Comparison of ENCODE assay signal across 8 mouse cellular contexts in the genomic region with DNA sequence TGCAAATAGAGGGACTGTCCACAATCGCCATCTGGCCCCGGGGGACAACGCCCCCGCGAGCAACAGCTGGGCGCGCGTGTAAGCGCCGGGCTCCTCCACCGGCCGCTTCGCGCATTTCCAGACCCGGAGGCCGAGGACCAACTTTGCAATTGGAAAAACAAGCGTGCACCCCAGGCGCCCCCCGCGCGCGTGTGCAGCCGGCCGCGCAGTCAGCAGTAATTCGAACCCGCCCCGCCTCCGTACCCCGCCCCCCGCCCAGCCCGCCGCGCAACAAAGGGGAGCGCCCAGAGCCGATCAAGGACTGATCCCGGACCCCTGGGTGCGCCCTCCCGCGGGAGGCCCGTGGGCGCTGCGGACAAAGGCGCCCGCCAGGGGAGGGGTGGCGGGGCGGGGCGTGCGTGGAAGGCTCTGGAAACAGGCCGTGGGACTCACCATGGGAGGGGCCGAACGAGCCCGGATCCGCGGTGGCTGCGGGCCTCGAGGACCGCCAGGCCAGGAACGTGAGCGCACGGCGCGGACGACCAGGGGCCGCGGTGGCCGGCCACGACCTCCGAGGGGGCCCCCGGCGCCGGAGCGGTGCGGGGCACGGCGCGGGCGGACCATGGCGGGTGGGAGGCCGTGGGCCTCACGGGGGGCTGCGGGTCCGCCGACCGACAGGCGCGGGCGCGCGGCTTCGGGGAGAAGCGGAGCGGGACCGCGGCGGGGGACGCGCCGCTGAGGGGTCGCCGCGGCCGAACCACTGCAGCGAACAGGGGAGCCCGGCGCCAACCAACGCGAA. TPM values are rescaled to one million over a fixed set of nuclear protein-coding genes. Genes with fewer than 3 reads are reported as not detected.
DNase-seq lines count a peak whose midpoint lies in the region; ATAC-seq and TF ChIP-seq lines count a peak whose summit lies in the region.

No protein-coding gene starts in this region.

- H3K4me3 ChIP-seq in C2C12 (ENCODE audit: insufficient read depth, poor library complexity, severe bottlenecking), result peak overlapping the region; percentile 78
- H3K4me3 ChIP-seq in heart, embryonic 10.5 days, result peak overlapping the region; percentile 89
- H3K4me3 ChIP-seq in kidney, embryonic 16.5 days (ENCODE audit: low read length), result peak overlapping the region; percentile 71

- peak overlapping the region; percentile 97 for H3K27ac ChIP-seq in heart, embryonic 10.5 days
- peak overlapping the region; percentile 100 for H3K27ac ChIP-seq in kidney, embryonic 16.5 days (ENCODE audit: low read length)

- H3K4me2 ChIP-seq in kidney, embryonic 16.5 days (replicated peaks; ENCODE audit: low read depth, low read length), result peak overlapping the region; percentile 91

- peak overlapping the region; percentile 100 for H3K9ac ChIP-seq in kidney, embryonic 16.5 days (replicated peaks; ENCODE audit: low read length)

- H3K36me3 ChIP-seq in C2C12 (ENCODE audit: control insufficient read depth, insufficient read depth), result peaks cover 16% of the 10 kb centered on the region
- H3K36me3 ChIP-seq in heart, embryonic 10.5 days, result peaks cover 29% of the 10 kb centered on the region
- peaks cover 13% of the 10 kb centered on the region for H3K36me3 ChIP-seq in kidney, embryonic 16.5 days (ENCODE audit: insufficient read depth, low read length)

- peaks cover 35% of the 10 kb centered on the region for H3K79me3 ChIP-seq in C2C12 (ENCODE audit: low read depth)

- H3K4me1 ChIP-seq in heart, embryonic 10.5 days, result peaks cover 67% of the 10 kb centered on the region
- peaks cover 47% of the 10 kb centered on the region for H3K4me1 ChIP-seq in kidney, embryonic 16.5 days (ENCODE audit: insufficient read depth, low read length)

- peaks cover 47% of the 10 kb centered on the region for H3K79me2 ChIP-seq in C2C12 (ENCODE audit: control insufficient read depth, insufficient read depth)

- no peak for TF ChIP-seq CTCF in C2C12 (IDR thresholded peaks at IDR 0.05; ENCODE audit: control insufficient read depth, insufficient read depth, insufficient read length)

- H3K27me3 ChIP-seq in C2C12 (ENCODE audit: control insufficient read depth, insufficient read depth, insufficient read length), result no peaks in the 10 kb centered on the region
- H3K27me3 ChIP-seq in heart, embryonic 10.5 days (ENCODE audit: insufficient read depth, poor library complexity, severe bottlenecking), result no peaks in the 10 kb centered on the region
- H3K27me3 ChIP-seq in kidney, embryonic 16.5 days (ENCODE audit: insufficient read depth, low read length), result no peaks in the 10 kb centered on the region

- H3ac ChIP-seq in C2C12 (ENCODE audit: control insufficient read depth, insufficient read length, low read depth), result peak overlapping the region; percentile 87

- DNase-seq in adipocyte (ENCODE audit: low spot score), result peak; percentile 37
- DNase-seq in embryo, embryonic 11.5 days (ENCODE audit: low read depth, low spot score), result peak; percentile 54
- DNase-seq in heart, embryonic 10.5 days (ENCODE audit: low spot score), result peak; percentile 88
- DNase-seq in lung, postnatal 25 days (ENCODE audit: low spot score), result peak; percentile 68
- peak; percentile 64 for DNase-seq in right cerebral cortex, postnatal 25 days
- no peak for DNase-seq in c-Kit-positive CD71-positive TER-119-positive erythroid progenitor cells, embryonic 14.5 days (ENCODE audit: low spot score)

- under 1% methylated on average over 100 of the region's 108 CpGs for WGBS in heart, embryonic 10.5 days
- under 1% methylated on average over 68 of the region's 108 CpGs for WGBS in kidney, embryonic 16.5 days

- H3K9me3 ChIP-seq in heart, embryonic 10.5 days, result no peaks in the 10 kb centered on the region
- no peaks in the 10 kb centered on the region for H3K9me3 ChIP-seq in kidney, embryonic 16.5 days (ENCODE audit: low read length)

- peak; percentile 69 for ATAC-seq in kidney, embryonic 16.5 days (ENCODE audit: low FRiP score, low TSS enrichment)

TF ChIP-seq in C2C12, 6 proteins besides CTCF, POLR2A, EP300 and RAD21:
- TF ChIP-seq USF1 (IDR thresholded peaks at IDR 0.05; ENCODE audit: low read depth) (no peak), MYOG (IDR thresholded peaks at IDR 0.05; ENCODE audit: control insufficient read depth, extremely low read depth, insufficient read length) (no peak), CEBPB (IDR thresholded peaks at IDR 0.05; ENCODE audit: low read depth) (no peak), MYOD1 (IDR thresholded peaks at IDR 0.05; ENCODE audit: control insufficient read depth, insufficient read length, low read depth) (no peak), MAX (IDR thresholded peaks at IDR 0.05) (no peak), FOSL1 (IDR thresholded peaks at IDR 0.05; ENCODE audit: insufficient read depth, low read length, poor library complexity, severe bottlenecking) (no peak)

RNA-seq across cellular contexts. Expression of gene Ptov1, which starts 0.5 kb away (rescaled TPM):
- 221 TPM for polyA plus RNA-seq in C2C12 (2012; fragmentation: generic; extraction: Trizol)
- 258 and 316 TPM in 2 replicates for polyA plus RNA-seq in heart, embryonic 10.5 days (2016; fragmentation: Nextera tagmentation; extraction: Ambion mirVana)
- polyA plus RNA-seq in kidney, embryonic 16.5 days (2015; fragmentation: Nextera tagmentation; extraction: Ambion mirVana), result 371 and 404 TPM in 2 replicates

RNA-seq across cellular contexts. Expression of gene Pnkp, which starts 12.2 kb away (rescaled TPM):
- polyA plus RNA-seq in C2C12 (2012; fragmentation: generic; extraction: Trizol), result 32.0 TPM
- polyA plus RNA-seq in heart, embryonic 10.5 days (2016; fragmentation: Nextera tagmentation; extraction: Ambion mirVana), result 28.5 and 29.7 TPM in 2 replicates
- 38.7 and 40.4 TPM in 2 replicates for polyA plus RNA-seq in kidney, embryonic 16.5 days (2015; fragmentation: Nextera tagmentation; extraction: Ambion mirVana)

RNA-seq across cellular contexts. Expression of gene Tbc1d17, which starts 20.2 kb away (rescaled TPM):
- 38.4 TPM for polyA plus RNA-seq in C2C12 (2012; fragmentation: generic; extraction: Trizol)
- polyA plus RNA-seq in heart, embryonic 10.5 days (2016; fragmentation: Nextera tagmentation; extraction: Ambion mirVana), result 56.9 and 67.3 TPM in 2 replicates
- polyA plus RNA-seq in kidney, embryonic 16.5 days (2015; fragmentation: Nextera tagmentation; extraction: Ambion mirVana), result 93.9 and 94.9 TPM in 2 replicates

RNA-seq across cellular contexts. Expression of gene Akt1s1, which starts 20.3 kb away (rescaled TPM):
- polyA plus RNA-seq in C2C12 (2012; fragmentation: generic; extraction: Trizol), result 208 TPM
- polyA plus RNA-seq in heart, embryonic 10.5 days (2016; fragmentation: Nextera tagmentation; extraction: Ambion mirVana), result 102 and 103 TPM in 2 replicates
- 117 and 126 TPM in 2 replicates for polyA plus RNA-seq in kidney, embryonic 16.5 days (2015; fragmentation: Nextera tagmentation; extraction: Ambion mirVana)

RNA-seq across cellular contexts. Expression of gene Med25, which starts 23.4 kb away (rescaled TPM):
- polyA plus RNA-seq in C2C12 (2012; fragmentation: generic; extraction: Trizol), result 43.9 TPM
- polyA plus RNA-seq in heart, embryonic 10.5 days (2016; fragmentation: Nextera tagmentation; extraction: Ambion mirVana), result 90.5 and 95.6 TPM in 2 replicates
- polyA plus RNA-seq in kidney, embryonic 16.5 days (2015; fragmentation: Nextera tagmentation; extraction: Ambion mirVana), result 136 and 149 TPM in 2 replicates
